Mouse (Mus musculus): ENCODE results near the gene Efna4.

DNA sequence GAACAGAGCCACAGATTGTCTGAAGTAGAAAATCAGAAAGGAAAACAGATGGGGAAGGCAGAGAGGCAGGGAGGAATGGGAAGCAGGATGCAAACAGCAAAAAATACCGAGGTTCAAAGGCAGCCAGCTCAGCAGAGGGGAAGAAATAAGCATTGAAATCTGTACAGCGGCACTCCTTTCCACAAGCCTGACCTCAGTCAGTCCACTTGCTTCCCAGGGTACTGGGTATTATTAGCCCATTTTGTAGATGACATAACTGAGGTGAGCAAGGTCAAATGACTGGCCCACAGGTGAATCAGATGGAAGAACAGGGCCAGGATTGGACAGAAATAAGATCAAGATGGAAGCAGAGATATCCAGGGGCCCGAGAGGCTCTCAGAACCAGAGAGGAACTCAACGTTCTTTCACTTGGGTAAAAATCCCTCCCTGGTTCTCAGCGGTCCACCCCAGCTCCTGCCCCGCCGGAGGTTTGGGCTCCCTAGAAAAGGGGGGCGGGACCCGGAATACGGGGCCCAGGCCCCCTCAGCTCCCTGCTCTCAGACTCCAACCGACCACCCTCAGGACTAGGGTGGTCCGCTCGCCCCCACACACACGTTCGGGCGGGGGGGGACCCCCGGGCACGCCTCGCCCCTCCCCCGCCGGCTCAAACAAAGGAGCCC, 637 bp downstream of the Efna4 start:
- TF ChIP-seq CTCF (IDR thresholded peaks at IDR 0.05; ENCODE audit: low read depth): no peak
- no peak for TF ChIP-seq EP300 (IDR thresholded peaks at IDR 0.05; ENCODE audit: low read depth)

Measured in liver, embryonic 14.5 days (tissue).